Mouse (Mus musculus) T-cell, adult 2 months (primary cell): ENCODE measurements around the gene Ttc9b.
A peak's percentile ranks its signal among the peaks of the same experiment; 100 is the strongest.

Source experiments
- DNase-seq: peaks from one replicate; pipeline ENCODE4 v3.0.0; 2022; ENCODE audit warnings: low spot score

Gene Ttc9b

GRCm38 (mm10) chr7:27688246-27688788 is 34.6 kb downstream of the Ttc9b start:
- no peak for DNase-seq

GRCm38 (mm10) chr7:27688815-27689612 is 35.3 kb downstream of the Ttc9b start, which contains the start of gene Zfp607b:
Gene Zfp607b, plus strand, starts transcription at chr7:27689340.
- DNase-seq, result peak; percentile 98

- DNase-seq, result peak; percentile 46
These were observed 37.4 kb downstream of the Ttc9b start for GRCm38 (mm10) chr7:27691076-27691475.

GRCm38 (mm10) chr7:27696711-27697110 is 43.0 kb downstream of the Ttc9b start:
- no peak for DNase-seq
